Mouse (Mus musculus): ENCODE data around the gene Iqgap1.

Iqgap1 gene

GRCm38 (mm10) chr7:80825843-80826403 is at the start of gene Iqgap1:
TSS of gene Iqgap1 (minus strand) at chr7:80825974.
- no peak for DNase-seq (ENCODE audit: low read depth)

GRCm38 (mm10) chr7:80873631-80874030 is 47.9 kb upstream of the Iqgap1 start:
- no peak for DNase-seq (ENCODE audit: low read depth)

GRCm38 (mm10) chr7:80873038-80873437 is 47.3 kb upstream of the Iqgap1 start:
- no peak for DNase-seq (ENCODE audit: low read depth)

- no peak for DNase-seq (ENCODE audit: low read depth)
These were observed 42.9 kb upstream of the Iqgap1 start for GRCm38 (mm10) chr7:80868686-80869085.

- peak; percentile 79 for DNase-seq (ENCODE audit: low read depth)
These were observed 40.9 kb upstream of the Iqgap1 start for GRCm38 (mm10) chr7:80866514-80867147.

GRCm38 (mm10) chr7:80865521-80865920 is 39.7 kb upstream of the Iqgap1 start:
- DNase-seq (ENCODE audit: low read depth), result no peak

GRCm38 (mm10) chr7:80864831-80865230 is 39.1 kb upstream of the Iqgap1 start:
- DNase-seq (ENCODE audit: low read depth), result peak; percentile 95

- DNase-seq (ENCODE audit: low read depth), result no peak
These were observed 38.4 kb upstream of the Iqgap1 start for GRCm38 (mm10) chr7:80864151-80864550.

GRCm38 (mm10) chr7:80863520-80863919 is 37.7 kb upstream of the Iqgap1 start:
- no peak for DNase-seq (ENCODE audit: low read depth)

GRCm38 (mm10) chr7:80862475-80862874 is 36.7 kb upstream of the Iqgap1 start:
- DNase-seq (ENCODE audit: low read depth), result peak; percentile 58

- peak; percentile 96 for DNase-seq (ENCODE audit: low read depth)
These were observed 35.0 kb upstream of the Iqgap1 start, which contains the start of gene Zscan2 for GRCm38 (mm10) chr7:80860729-80861274. TSS of gene Zscan2 (plus strand) at chr7:80860920.

- DNase-seq (ENCODE audit: low read depth), result peak; percentile 91
These were observed 34.5 kb upstream of the Iqgap1 start for GRCm38 (mm10) chr7:80860227-80860626.

GRCm38 (mm10) chr7:80857181-80857580 is 31.4 kb upstream of the Iqgap1 start:
- peak; percentile 88 for DNase-seq (ENCODE audit: low read depth)

GRCm38 (mm10) chr7:80855316-80855715 is 29.5 kb upstream of the Iqgap1 start:
- peak; percentile 43 for DNase-seq (ENCODE audit: low read depth)

GRCm38 (mm10) chr7:80853218-80853617 is 27.4 kb upstream of the Iqgap1 start:
- DNase-seq (ENCODE audit: low read depth), result no peak

- DNase-seq (ENCODE audit: low read depth), result no peak
These were observed 24.7 kb upstream of the Iqgap1 start for GRCm38 (mm10) chr7:80850520-80850919.

- peak; percentile 88 for DNase-seq (ENCODE audit: low read depth)
These were observed 23.9 kb upstream of the Iqgap1 start for GRCm38 (mm10) chr7:80849710-80850109.

GRCm38 (mm10) chr7:80849267-80849666 is 23.5 kb upstream of the Iqgap1 start:
- DNase-seq (ENCODE audit: low read depth), result no peak

GRCm38 (mm10) chr7:80846709-80847108 is 20.9 kb upstream of the Iqgap1 start:
- DNase-seq (ENCODE audit: low read depth), result peak; percentile 55

- DNase-seq (ENCODE audit: low read depth), result no peak
These were observed 20.5 kb upstream of the Iqgap1 start for GRCm38 (mm10) chr7:80846280-80846678.

GRCm38 (mm10) chr7:80845621-80846279 is 20.0 kb upstream of the Iqgap1 start:
- no peak for DNase-seq (ENCODE audit: low read depth)

GRCm38 (mm10) chr7:80844691-80845090 is 18.9 kb upstream of the Iqgap1 start:
- no peak for DNase-seq (ENCODE audit: low read depth)
